Mouse (Mus musculus) midbrain, embryonic 15.5 days (tissue): ENCODE measurements around the gene Slc39a13. TPM values are rescaled to one million over a fixed set of nuclear protein-coding genes. Genes with fewer than 3 reads are reported as not detected.

Experiments used
- polyA plus RNA-seq: library from polyadenylated mRNA; unstranded; fragments of >200 nt; fragmentation: Nextera tagmentation; extraction: Ambion mirVana; gene quantifications from 2 replicates; pipeline ENCODE4 v1.2.1, GENCODE M21; 2015

The Slc39a13 gene
- polyA plus RNA-seq, 1 experiment from 2014 or later, result 36.8 TPM

Other genes starting within 250 kb of the Slc39a13 start
- gene Mtch2, start 223.3 kb downstream of the Slc39a13 start, polyA plus RNA-seq, result 242 and 250 TPM in 2 replicates
- 137 and 138 TPM in 2 replicates for gene C1qtnf4, start 184.6 kb downstream of the Slc39a13 start, polyA plus RNA-seq
- gene Kbtbd4, start 165.7 kb downstream of the Slc39a13 start, polyA plus RNA-seq, result 70.4 and 71.1 TPM in 2 replicates
- gene Ndufs3, start 165.6 kb downstream of the Slc39a13 start, polyA plus RNA-seq, result 202 and 212 TPM in 2 replicates
- 123 and 129 TPM in 2 replicates for gene Celf1, start 130.0 kb downstream of the Slc39a13 start, polyA plus RNA-seq
- gene Rapsn, start 34.8 kb downstream of the Slc39a13 start, polyA plus RNA-seq, result 0.61 and 1.2 TPM in 2 replicates
- 226 and 233 TPM in 2 replicates for gene Psmc3, start 16.4 kb downstream of the Slc39a13 start, polyA plus RNA-seq
- gene Spi1, start 12.0 kb upstream of the Slc39a13 start, polyA plus RNA-seq, result 3.3 and 4.2 TPM in 2 replicates
- 0.05 and 0.41 TPM in 2 replicates for gene Mybpc3, start 47.7 kb upstream of the Slc39a13 start, polyA plus RNA-seq
- gene Madd, start 113.4 kb upstream of the Slc39a13 start, polyA plus RNA-seq, result 65.4 and 69.3 TPM in 2 replicates
- 2.7 and 3.0 TPM in 2 replicates for gene Nr1h3, start 132.4 kb upstream of the Slc39a13 start, polyA plus RNA-seq
- 37.2 and 43.6 TPM in 2 replicates for gene Acp2, start 132.5 kb upstream of the Slc39a13 start, polyA plus RNA-seq
- gene Ddb2, start 166.6 kb upstream of the Slc39a13 start, polyA plus RNA-seq, result 18.1 and 18.8 TPM in 2 replicates
- 12.2 and 15.4 TPM in 2 replicates for gene Pacsin3, start 185.5 kb upstream of the Slc39a13 start, polyA plus RNA-seq
- gene Arfgap2, start 194.6 kb upstream of the Slc39a13 start, polyA plus RNA-seq, result 76.0 and 76.1 TPM in 2 replicates